Mouse (Mus musculus): ENCODE data around the gene Trmt10a. TPM values are rescaled to one million over a fixed set of nuclear protein-coding genes. Genes with fewer than 3 reads are reported as not detected.
A peak's percentile ranks its signal among the peaks of the same experiment; 100 is the strongest.

Trmt10a gene
- polyA plus RNA-seq, 1 experiment from 2014 or later, result 11.8 TPM

- 54% methylated on average over 4 of the region's 4 CpGs for WGBS
- ATAC-seq (ENCODE audit: low FRiP score, low TSS enrichment), result no peak
- no peaks in the 10 kb centered on the region for H3K36me3 ChIP-seq (ENCODE audit: insufficient read depth, low read length)
These were observed 42.0 kb downstream of the Trmt10a start for GRCm38 (mm10) chr3:138185290-138185689.

DNA sequence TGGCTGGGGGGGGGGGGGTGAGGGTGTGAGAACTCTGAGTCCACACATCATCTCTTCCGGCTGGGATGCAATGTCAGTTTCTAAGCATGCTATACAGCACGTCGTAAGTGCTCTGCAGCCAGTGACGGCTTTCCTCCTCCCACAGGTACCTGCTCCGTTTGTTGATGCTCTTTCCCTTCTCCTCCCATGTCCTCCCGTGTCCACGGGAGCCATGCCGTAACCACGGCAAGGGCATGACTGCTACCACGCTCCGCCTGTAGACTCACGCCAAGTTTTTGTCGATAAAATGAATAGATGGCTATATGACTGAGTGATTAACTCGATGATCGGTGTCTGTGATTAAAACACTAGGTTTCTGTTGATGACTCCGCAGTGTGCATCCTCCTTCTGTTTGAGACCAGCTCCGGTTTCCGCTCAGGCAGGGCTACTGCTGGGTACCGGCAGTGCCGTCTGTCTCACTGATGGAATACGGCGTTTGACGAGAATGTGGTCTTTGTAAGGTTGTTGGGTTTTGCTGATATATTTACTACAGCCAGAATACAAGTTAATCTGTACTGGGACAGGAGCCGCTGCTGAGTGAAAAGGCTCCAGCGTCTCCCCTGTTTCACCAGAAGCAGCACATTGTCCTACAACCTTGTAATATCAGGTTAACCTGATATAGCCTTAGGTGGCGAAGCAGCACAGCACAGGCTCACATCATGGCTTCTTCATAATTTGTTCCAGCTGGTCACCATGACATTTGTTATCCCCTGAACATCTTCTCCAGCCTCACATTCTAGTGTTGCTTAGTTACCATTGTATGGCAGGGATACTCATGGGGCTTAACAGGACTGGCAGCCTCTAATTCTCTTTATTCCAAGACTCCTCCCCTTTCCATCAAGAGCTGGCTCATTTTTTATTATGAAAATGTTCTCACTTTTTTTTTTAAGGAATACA lies 43.0 kb downstream of the Trmt10a start:
- H3K9ac ChIP-seq (replicated peaks; ENCODE audit: low read length), result no peak overlapping the region
- H3K4me2 ChIP-seq (replicated peaks; ENCODE audit: low read depth, low read length), result no peak overlapping the region
- H3K9me3 ChIP-seq (ENCODE audit: low read length), result no peaks in the 10 kb centered on the region
- no peak for ATAC-seq (ENCODE audit: low FRiP score, low TSS enrichment)
- H3K4me3 ChIP-seq (ENCODE audit: low read length), result no peak overlapping the region
- H3K27ac ChIP-seq (ENCODE audit: low read length), result no peak overlapping the region
- no peaks in the 10 kb centered on the region for H3K4me1 ChIP-seq (ENCODE audit: insufficient read depth, low read length)
- WGBS, result 88% methylated on average over 26 of the region's 26 CpGs
- H3K27me3 ChIP-seq (ENCODE audit: insufficient read depth, low read length), result no peaks in the 10 kb centered on the region
- H3K36me3 ChIP-seq (ENCODE audit: insufficient read depth, low read length), result no peaks in the 10 kb centered on the region

More at GRCm38 (mm10) chr3:138185290-138185689, 42.0 kb downstream of the Trmt10a start:
- Histone ChIP-seq H3K4me2 (replicated peaks; ENCODE audit: low read depth, low read length) (no peak overlapping the region), H3K27ac (ENCODE audit: low read length) (no peak overlapping the region), H3K9ac (replicated peaks; ENCODE audit: low read length) (no peak overlapping the region), H3K27me3 (ENCODE audit: insufficient read depth, low read length) (no peaks in the 10 kb centered on the region), H3K4me1 (ENCODE audit: insufficient read depth, low read length) (no peaks in the 10 kb centered on the region), H3K9me3 (ENCODE audit: low read length) (no peaks in the 10 kb centered on the region), H3K4me3 (ENCODE audit: low read length) (no peak overlapping the region)

GRCm38 (mm10) chr3:138192260-138192659 lies 49.0 kb downstream of the Trmt10a start:
- Histone ChIP-seq H3K4me3 (ENCODE audit: low read length) (no peak overlapping the region), H3K27me3 (ENCODE audit: insufficient read depth, low read length) (no peaks in the 10 kb centered on the region), H3K4me2 (replicated peaks; ENCODE audit: low read depth, low read length) (no peak overlapping the region), H3K27ac (ENCODE audit: low read length) (no peak overlapping the region), H3K36me3 (ENCODE audit: insufficient read depth, low read length) (no peaks in the 10 kb centered on the region), H3K9ac (replicated peaks; ENCODE audit: low read length) (no peak overlapping the region), H3K9me3 (ENCODE audit: low read length) (no peaks in the 10 kb centered on the region), H3K4me1 (ENCODE audit: insufficient read depth, low read length) (no peaks in the 10 kb centered on the region)
- no peak for ATAC-seq (ENCODE audit: low FRiP score, low TSS enrichment)
- WGBS, result 71% methylated on average over 7 of the region's 7 CpGs

- 86% methylated on average over 15 of the region's 15 CpGs for WGBS
- Histone ChIP-seq H3K4me3 (ENCODE audit: low read length) (no peak within 1 kb of the TSS), H3K27ac (ENCODE audit: low read length) (no peak within 1 kb of the TSS), H3K9ac (replicated peaks; ENCODE audit: low read length) (no peak within 1 kb of the TSS), H3K27me3 (ENCODE audit: insufficient read depth, low read length) (no peaks in the 10 kb centered on the region), H3K9me3 (ENCODE audit: low read length) (no peaks in the 10 kb centered on the region), H3K36me3 (ENCODE audit: insufficient read depth, low read length) (no peaks in the 10 kb centered on the region), H3K4me1 (ENCODE audit: insufficient read depth, low read length) (no peaks in the 10 kb centered on the region), H3K4me2 (replicated peaks; ENCODE audit: low read depth, low read length) (no peak within 1 kb of the TSS)
- no peak for ATAC-seq (ENCODE audit: low FRiP score, low TSS enrichment)
These were observed 50.5 kb downstream of the Trmt10a start, which contains the start of gene 4930579F01Rik for GRCm38 (mm10) chr3:138193683-138194302. Gene 4930579F01Rik (minus strand): TSS chr3:138193825.

DNA sequence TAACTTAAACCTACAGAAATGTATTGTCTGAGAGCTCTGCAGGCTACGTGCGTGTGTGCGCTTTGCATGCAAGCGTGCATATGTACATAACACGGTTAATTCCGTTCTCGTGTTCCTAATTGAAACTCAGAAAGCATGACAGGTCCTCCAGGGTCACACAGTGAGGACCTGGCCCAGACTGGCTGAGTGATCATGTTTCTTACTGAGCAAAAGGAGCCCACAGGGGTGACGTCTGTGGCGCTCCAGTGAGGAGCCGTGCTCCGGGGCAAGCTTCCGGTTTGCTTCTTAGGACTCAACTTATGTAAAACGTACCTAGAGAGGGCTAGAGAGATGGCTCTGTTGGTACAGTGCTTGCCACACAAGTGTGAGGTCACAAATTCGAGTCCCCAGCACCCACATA lies 53.8 kb downstream of the Trmt10a start:
- Histone ChIP-seq H3K9ac (replicated peaks; ENCODE audit: low read length) (no peak overlapping the region), H3K9me3 (ENCODE audit: low read length) (no peaks in the 10 kb centered on the region), H3K27me3 (ENCODE audit: insufficient read depth, low read length) (no peaks in the 10 kb centered on the region), H3K4me2 (replicated peaks; ENCODE audit: low read depth, low read length) (peak overlapping the region; percentile 32), H3K36me3 (ENCODE audit: insufficient read depth, low read length) (no peaks in the 10 kb centered on the region), H3K27ac (ENCODE audit: low read length) (no peak overlapping the region), H3K4me1 (ENCODE audit: insufficient read depth, low read length) (no peaks in the 10 kb centered on the region), H3K4me3 (ENCODE audit: low read length) (0 out of 2 replicates have a peak overlapping the region, but pooled peaks have one; percentile 2)
- 44% methylated on average over 14 of the region's 14 CpGs for WGBS
- peak; percentile 70 for ATAC-seq (ENCODE audit: low FRiP score, low TSS enrichment)

- Histone ChIP-seq H3K4me2 (replicated peaks; ENCODE audit: low read depth, low read length) (peak overlapping the region; percentile 32), H3K4me1 (ENCODE audit: insufficient read depth, low read length) (no peaks in the 10 kb centered on the region), H3K9ac (replicated peaks; ENCODE audit: low read length) (no peak overlapping the region), H3K9me3 (ENCODE audit: low read length) (no peaks in the 10 kb centered on the region), H3K27ac (ENCODE audit: low read length) (no peak overlapping the region), H3K36me3 (ENCODE audit: insufficient read depth, low read length) (no peaks in the 10 kb centered on the region), H3K4me3 (ENCODE audit: low read length) (0 out of 2 replicates have a peak overlapping the region, but pooled peaks have one; percentile 2), H3K27me3 (ENCODE audit: insufficient read depth, low read length) (no peaks in the 10 kb centered on the region)
- peak; percentile 61 for ATAC-seq (ENCODE audit: low FRiP score, low TSS enrichment)
- 59% methylated on average over 9 of the region's 9 CpGs for WGBS
These were observed 54.3 kb downstream of the Trmt10a start for GRCm38 (mm10) chr3:138197556-138197955.

DNA sequence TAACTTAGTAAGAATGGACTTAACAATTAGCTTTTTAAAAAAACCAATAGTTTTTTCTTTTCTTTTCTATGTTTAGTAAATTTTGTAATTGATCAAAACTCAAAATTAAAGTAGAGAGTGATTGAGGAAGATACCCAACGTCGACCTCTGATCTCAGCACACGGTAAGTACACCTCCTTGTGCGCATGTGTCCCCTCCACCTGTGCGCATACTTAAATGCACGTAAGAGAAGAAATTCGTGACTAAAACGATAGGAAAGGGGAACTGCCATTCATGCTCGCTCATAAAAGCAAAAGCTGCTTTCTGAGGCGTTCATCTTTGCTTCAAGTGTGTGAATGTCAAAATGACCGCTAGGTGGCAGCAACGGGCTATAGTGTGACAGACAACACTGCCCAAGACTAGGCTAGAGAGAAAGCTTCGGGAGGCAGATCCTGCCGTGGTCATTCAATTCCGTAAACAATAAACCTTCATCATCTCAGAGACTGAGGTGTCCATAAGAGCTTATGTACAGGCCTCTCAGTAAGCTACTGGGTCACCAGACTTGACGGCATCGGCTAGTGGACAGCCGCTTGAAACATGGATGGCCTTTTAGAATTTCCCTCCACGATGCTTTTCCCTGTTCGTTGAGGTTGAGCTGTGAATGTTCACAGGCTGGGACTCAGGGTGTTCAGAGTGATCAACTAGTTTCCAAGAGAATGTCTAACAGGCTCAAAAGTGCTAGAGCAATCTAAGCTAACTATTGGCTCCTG lies 54.9 kb downstream of the Trmt10a start:
- ATAC-seq (ENCODE audit: low FRiP score, low TSS enrichment), result peak; percentile 90
- H3K4me3 ChIP-seq (ENCODE audit: low read length), result peak overlapping the region; percentile 30
- 21% methylated on average over 20 of the region's 20 CpGs for WGBS
- H3K4me1 ChIP-seq (ENCODE audit: insufficient read depth, low read length), result no peaks in the 10 kb centered on the region
- no peaks in the 10 kb centered on the region for H3K27me3 ChIP-seq (ENCODE audit: insufficient read depth, low read length)
- peak overlapping the region; percentile 53 for H3K4me2 ChIP-seq (replicated peaks; ENCODE audit: low read depth, low read length)
- no peak overlapping the region for H3K27ac ChIP-seq (ENCODE audit: low read length)
- H3K36me3 ChIP-seq (ENCODE audit: insufficient read depth, low read length), result no peaks in the 10 kb centered on the region
- no peaks in the 10 kb centered on the region for H3K9me3 ChIP-seq (ENCODE audit: low read length)
- peak overlapping the region; percentile 61 for H3K9ac ChIP-seq (replicated peaks; ENCODE audit: low read length)

DNA sequence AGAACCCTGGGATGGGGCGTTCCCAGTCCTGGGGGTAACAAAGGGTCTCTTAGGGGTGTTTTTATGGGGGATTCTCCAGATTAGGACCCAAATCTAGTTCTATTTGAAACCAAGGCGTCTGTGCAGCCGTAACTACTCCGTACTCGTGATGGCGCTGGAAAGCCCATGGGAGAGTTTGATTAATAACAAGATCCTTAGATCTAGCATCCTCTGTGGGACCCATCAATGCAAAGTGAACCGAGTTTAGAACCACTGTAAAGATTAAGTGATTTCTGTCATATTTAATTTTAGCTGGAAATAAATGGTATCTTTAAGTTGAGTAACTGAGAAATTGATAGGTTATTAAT lies 55.4 kb downstream of the Trmt10a start:
- Histone ChIP-seq H3K4me3 (ENCODE audit: low read length) (no peak overlapping the region), H3K27me3 (ENCODE audit: insufficient read depth, low read length) (no peaks in the 10 kb centered on the region), H3K27ac (ENCODE audit: low read length) (no peak overlapping the region), H3K9me3 (ENCODE audit: low read length) (no peaks in the 10 kb centered on the region), H3K36me3 (ENCODE audit: insufficient read depth, low read length) (no peaks in the 10 kb centered on the region), H3K4me2 (replicated peaks; ENCODE audit: low read depth, low read length) (peak overlapping the region; percentile 53), H3K4me1 (ENCODE audit: insufficient read depth, low read length) (no peaks in the 10 kb centered on the region), H3K9ac (replicated peaks; ENCODE audit: low read length) (peak overlapping the region; percentile 61)
- WGBS, result 70% methylated on average over 7 of the region's 7 CpGs
- 0 out of 2 replicates have a peak, but pooled peaks have one; percentile 32 for ATAC-seq (ENCODE audit: low FRiP score, low TSS enrichment)

DNA sequence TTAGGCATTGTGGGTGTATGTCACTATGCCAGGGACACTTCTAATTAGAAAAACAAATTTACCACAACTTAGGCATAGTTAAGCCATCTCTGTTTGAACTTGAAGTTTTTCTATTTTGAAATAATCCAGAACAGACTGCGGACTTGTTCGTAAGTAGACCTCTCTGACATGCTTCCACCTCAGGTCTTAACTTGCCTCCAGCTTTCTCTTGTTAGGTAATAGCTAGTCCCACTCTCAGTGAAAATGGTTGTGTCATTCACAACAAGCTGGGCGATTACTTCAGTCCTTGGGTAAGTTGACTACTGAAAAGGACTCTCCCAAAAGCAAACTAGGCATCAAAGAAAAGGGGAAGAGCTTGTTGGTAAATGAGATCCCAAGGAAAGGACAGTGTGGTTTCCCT lies 65.6 kb downstream of the Trmt10a start:
- Histone ChIP-seq H3K36me3 (ENCODE audit: insufficient read depth, low read length) (no peaks in the 10 kb centered on the region), H3K9ac (replicated peaks; ENCODE audit: low read length) (no peak overlapping the region), H3K27ac (ENCODE audit: low read length) (no peak overlapping the region), H3K4me1 (ENCODE audit: insufficient read depth, low read length) (no peaks in the 10 kb centered on the region), H3K27me3 (ENCODE audit: insufficient read depth, low read length) (no peaks in the 10 kb centered on the region), H3K4me3 (ENCODE audit: low read length) (no peak overlapping the region), H3K9me3 (ENCODE audit: low read length) (peaks cover 6% of the 10 kb centered on the region), H3K4me2 (replicated peaks; ENCODE audit: low read depth, low read length) (no peak overlapping the region)
- WGBS, result 91% methylated on average over 3 of the region's 3 CpGs
- no peak for ATAC-seq (ENCODE audit: low FRiP score, low TSS enrichment)
